Mouse (Mus musculus): ENCODE results near the gene Muc1. TPM values are rescaled to one million over a fixed set of nuclear protein-coding genes. Genes with fewer than 3 reads are reported as not detected.
A peak's percentile ranks its signal among the peaks of the same experiment; 100 is the strongest.

The Muc1 gene
- 1 to 10 TPM; 1.2 to 1.3 TPM for total RNA-seq (2021)
- long read RNA-seq, experiment 1: 0 reads
- long read RNA-seq, experiment 2: 0 reads

- DNase-seq (ENCODE audit: low spot score in 2 of 2): no peak
These were observed at the start of gene Muc1 for GRCm38 (mm10) chr3:89228836-89229235. Gene Muc1, plus strand, starts transcription at chr3:89229057.

DNA sequence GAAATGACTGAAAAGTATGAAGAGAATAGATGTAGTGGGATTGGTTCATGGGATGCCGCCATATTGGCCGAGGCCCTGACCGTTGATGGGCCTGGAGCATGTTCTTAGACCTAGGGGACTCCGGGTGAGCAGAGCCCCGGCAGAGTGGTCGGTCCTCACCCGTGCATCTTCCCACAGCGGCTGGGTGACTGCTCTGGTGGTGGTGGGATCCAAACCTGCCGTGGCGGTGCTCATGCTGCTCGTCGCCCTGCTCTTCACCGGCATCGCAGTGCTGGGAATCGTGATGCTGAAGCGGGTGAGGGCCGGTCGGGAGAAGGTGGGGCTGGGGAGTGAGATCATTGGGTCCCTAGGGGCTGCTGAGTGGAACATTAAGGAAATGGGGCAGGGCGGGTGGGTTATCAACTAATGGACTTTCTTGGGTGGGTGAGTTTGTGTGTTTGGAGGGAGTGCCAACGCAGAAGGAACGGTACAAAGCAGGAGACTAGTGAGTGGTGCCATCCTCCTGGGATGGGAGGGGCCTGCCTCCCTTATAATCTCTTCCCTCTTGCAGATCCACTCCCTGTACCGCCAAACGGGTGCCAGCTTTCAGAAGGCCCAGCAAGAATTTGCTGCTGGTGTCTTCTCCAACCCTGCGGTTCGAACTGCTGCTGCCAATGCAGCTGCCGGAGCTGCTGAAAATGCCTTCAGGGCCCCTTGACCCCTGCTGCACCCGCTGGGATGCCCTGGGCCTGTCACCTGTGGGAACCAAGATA is 46.9 kb upstream of the Muc1 start:
- DNase-seq (ENCODE audit: low spot score in 2 of 2): no peak

- DNase-seq (ENCODE audit: low spot score in 2 of 2): no peak
These were observed 46.3 kb upstream of the Muc1 start for GRCm38 (mm10) chr3:89182531-89183057.

GRCm38 (mm10) chr3:89183058-89183958 is 45.5 kb upstream of the Muc1 start, which contains the start of gene Fam189b:
Gene Fam189b, plus strand, starts transcription at chr3:89183143.
- DNase-seq (ENCODE audit: low spot score in 2 of 2): peak; percentile 86 to 93

- peak; percentile 50 to 52 for DNase-seq (ENCODE audit: low spot score in 2 of 2)
These were observed 44.9 kb upstream of the Muc1 start for GRCm38 (mm10) chr3:89183959-89184315.

GRCm38 (mm10) chr3:89187197-89187596 is 41.7 kb upstream of the Muc1 start:
- DNase-seq (ENCODE audit: low spot score in 2 of 2): no peak

DNA sequence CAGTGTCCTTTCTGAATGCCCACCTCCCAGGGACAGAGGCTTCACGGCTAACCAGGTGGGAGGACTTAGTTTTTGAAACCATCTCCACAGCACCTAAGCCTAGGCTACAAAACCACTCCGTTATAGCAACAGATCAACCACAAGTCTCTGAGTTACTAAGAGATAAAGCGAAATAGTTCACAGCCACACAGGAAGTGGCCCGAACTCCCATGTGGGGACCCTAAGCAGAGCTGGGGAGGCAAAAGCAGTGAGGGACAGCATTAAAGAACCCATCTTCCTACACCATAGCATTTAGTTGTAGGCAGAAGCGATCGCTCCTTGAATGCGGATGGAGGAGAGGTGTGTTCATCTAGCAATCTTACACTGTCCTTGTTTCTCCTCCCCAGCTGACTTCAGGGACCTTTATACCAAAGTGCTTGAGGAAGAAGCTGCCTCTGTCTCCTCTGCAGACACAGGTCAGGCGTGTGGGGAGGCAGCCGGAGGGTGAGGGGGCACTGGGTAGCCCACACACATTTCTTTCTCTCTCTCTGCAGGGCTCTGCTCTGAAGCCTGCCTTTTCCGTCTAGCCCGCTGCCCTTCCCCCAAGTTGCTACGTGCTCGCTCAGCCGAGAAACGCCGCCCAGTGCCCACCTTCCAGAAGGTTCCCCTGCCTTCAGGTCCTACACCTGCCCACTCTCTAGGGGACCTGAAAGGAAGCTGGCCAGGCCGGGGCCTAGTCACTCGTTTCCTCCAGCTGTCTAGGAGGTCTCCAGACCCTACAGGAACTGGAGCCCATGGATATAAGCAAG is 41.0 kb upstream of the Muc1 start:
- DNase-seq (ENCODE audit: low spot score in 2 of 2): no peak

DNA sequence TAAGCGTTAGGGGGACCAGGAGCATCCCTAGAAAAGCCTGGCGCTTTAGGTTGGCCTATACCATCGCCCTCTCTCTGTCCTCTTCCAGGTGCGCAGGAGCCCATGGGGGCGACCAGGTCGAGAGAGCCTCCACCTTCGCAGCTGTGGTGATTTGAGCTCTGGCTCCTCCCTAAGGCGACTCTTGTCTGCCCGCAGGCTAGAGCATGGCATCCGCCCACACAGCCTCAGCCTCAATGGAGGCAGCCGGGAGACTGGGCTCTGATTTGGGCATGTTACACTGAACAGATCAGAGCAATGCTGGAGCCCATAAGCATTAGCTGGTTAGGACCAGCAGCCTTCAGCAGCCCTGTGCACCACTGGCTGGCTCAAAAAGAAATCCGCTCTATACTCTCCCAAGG is 40.4 kb upstream of the Muc1 start:
- no peak for DNase-seq (ENCODE audit: low spot score in 2 of 2)

DNA sequence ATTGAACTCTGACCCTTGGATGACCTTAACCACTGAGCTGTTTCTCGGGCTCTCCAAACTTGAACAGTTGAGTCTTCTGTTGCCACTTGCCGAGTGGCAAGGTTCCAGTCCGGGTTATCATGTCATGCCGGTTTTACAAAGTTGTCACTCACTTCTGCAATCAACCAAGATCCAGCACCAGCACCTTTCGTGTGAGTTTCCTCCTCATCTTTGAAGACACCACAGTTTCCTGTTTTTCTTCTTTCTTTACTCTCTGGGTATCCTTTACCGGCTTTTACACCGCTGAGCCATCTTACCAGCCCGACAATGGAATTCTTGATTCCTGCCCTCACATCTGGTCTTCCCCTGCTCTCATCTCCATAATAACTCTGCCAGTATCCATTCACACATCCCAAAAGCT is 38.4 kb upstream of the Muc1 start:
- DNase-seq (ENCODE audit: low spot score in 2 of 2): no peak

- no peak for DNase-seq (ENCODE audit: low spot score in 2 of 2)
These were observed 35.5 kb upstream of the Muc1 start for GRCm38 (mm10) chr3:89193351-89193750.

DNA sequence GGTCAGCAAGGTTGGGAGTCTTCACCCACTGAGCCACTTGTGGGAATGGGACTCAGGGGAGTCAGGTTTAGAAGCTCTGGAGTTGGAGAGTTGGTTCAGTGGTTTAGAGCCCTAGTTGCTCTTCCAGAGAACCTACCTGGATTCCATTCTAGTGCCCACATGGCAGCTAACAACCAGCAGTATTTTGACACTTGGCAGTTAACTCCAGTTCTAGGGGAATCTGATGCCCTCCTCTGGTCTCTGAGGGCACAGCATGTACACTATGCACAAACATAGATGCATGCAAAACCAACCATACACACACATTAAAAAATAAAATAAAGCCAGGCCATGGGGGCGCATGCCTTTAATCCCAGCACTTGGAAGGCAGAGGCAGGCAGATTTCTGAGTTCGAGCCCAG is 35.0 kb upstream of the Muc1 start:
- DNase-seq (ENCODE audit: low spot score in 2 of 2): no peak

- peak; percentile 73 to 84 for DNase-seq (ENCODE audit: low spot score in 2 of 2)
These were observed 32.6 kb upstream of the Muc1 start for GRCm38 (mm10) chr3:89195979-89196877.

- DNase-seq (ENCODE audit: low spot score in 2 of 2): no peak
These were observed 29.0 kb upstream of the Muc1 start for GRCm38 (mm10) chr3:89199839-89200238.

DNA sequence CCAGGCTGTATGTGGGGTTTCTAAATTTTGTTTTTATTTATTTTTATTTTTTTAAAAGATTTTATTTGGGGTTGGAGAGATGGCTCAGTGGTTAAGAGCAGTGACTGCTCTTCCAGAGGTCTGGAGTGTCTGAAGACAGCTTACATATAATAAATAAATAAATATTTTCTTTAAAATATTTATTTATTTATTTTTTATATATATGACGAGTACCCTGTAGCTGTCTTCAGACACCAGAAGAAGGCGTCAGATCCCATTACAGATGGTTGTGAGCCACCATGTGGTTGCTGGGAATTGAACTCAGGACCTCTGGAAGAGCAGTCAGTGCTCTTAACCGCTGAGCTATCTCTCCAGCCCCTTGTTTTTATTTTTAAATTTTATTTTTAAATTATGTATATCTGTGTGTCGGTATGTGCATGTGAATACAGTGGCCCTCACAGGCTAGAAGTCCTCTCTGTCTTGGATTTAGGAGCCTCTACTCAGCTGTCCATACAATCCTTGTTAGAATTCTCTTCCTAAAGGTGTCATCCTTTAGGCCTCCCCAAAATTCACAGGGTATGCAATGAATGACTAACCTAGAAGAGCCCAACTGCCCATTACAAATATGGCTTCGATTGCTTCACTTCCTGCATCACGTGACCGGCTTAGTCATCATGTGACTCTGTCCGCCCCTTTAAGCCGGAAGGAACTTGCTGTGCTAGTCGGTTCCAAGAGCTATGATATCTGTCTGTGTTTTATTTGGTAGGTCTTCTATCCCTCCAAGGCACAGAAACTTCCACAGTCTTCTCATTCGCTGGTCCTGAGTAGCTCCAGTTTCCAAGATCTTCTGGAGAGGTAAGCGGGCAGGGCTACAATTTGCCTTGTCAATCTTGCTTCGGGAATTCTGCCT is 26.4 kb upstream of the Muc1 start, which contains the start of gene Gba:
Gba (plus strand) TSS at position 676 of the 889 bp plus-strand sequence.
- peak; percentile 84 to 91 for DNase-seq (ENCODE audit: low spot score in 2 of 2)

DNA sequence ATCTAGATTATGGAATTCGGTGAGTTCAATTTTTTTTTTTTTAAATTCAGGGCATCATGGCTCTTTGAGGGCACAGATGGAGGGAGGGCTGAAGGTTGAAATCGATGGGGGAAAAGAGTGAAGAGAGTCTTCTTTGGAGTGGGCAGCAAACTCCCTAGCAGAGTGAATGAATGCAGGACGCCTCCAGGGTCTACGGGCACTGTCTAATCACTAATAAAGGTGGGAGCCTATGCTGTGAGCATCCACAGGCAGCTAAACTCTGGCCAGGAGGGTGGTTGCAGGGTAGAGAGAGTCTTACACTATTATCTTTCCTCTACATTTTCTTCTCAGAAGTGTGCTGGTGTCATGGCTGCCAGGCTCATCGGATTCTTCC is 25.7 kb upstream of the Muc1 start:
- DNase-seq (ENCODE audit: low spot score in 2 of 2): no peak

DNA sequence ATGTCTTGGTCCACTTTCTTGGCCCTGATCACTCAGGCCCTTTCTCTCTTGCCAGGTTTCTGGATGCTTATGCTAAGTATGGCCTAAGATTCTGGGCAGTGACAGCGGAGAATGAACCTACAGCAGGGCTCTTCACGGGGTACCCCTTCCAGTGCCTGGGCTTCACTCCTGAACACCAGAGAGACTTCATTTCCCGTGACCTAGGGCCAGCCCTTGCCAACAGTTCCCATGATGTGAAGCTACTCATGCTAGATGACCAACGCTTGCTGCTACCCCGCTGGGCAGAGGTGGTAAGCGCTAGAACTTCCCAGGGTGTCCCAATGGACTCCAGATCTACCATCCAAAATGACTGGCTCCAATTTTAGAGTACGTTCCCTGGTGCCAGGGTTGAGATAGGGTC is 22.8 kb upstream of the Muc1 start:
- no peak for DNase-seq (ENCODE audit: low spot score in 2 of 2)

DNA sequence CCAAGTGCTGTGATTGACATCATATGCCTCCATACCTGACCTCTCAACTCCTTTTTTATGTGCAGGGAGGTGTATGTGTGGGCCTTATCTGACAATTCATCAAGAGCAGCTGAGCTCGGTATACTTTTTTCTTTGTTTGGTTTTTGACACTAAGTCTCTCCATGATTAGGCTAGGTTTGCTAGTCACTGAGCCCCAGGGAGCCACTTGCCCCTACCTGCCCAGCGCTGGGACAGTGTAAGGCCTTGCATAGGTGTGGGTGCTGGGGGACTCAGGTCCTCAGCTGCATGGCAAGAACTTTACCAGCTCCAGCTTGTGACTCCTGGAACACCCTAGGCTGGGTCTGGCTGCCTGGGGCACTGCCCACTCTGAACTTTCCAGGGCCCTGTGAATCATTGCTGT is 22.2 kb upstream of the Muc1 start:
- no peak for DNase-seq (ENCODE audit: low spot score in 2 of 2)

- no peak for DNase-seq (ENCODE audit: low spot score in 2 of 2)
These were observed 20.7 kb upstream of the Muc1 start for GRCm38 (mm10) chr3:89208075-89208657.

DNA sequence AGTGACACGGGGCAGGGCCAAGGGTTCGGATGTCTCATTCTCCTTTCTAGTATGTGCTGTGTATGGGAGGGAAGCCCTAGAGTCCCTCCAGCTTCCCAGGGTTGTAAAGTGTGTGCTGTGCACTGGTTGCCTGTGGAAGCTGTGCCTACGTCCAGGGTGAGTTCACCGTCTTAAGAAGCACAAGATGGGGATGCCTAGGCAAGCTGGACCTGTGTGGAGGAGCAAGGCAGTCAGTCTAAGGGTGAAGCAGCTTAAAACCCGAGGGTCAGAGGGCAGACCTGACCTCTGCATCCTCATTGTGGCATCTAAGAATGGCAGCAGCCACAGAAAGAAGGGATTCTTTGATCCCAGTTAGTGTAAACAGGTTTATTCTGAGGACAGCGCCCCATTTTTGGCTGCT is 20.1 kb upstream of the Muc1 start:
- no peak for DNase-seq (ENCODE audit: low spot score in 2 of 2)

All from layer of hippocampus, postnatal 14 days (tissue).